Mouse (Mus musculus): ENCODE data around the gene Pkd1.

The Pkd1 gene

DNA sequence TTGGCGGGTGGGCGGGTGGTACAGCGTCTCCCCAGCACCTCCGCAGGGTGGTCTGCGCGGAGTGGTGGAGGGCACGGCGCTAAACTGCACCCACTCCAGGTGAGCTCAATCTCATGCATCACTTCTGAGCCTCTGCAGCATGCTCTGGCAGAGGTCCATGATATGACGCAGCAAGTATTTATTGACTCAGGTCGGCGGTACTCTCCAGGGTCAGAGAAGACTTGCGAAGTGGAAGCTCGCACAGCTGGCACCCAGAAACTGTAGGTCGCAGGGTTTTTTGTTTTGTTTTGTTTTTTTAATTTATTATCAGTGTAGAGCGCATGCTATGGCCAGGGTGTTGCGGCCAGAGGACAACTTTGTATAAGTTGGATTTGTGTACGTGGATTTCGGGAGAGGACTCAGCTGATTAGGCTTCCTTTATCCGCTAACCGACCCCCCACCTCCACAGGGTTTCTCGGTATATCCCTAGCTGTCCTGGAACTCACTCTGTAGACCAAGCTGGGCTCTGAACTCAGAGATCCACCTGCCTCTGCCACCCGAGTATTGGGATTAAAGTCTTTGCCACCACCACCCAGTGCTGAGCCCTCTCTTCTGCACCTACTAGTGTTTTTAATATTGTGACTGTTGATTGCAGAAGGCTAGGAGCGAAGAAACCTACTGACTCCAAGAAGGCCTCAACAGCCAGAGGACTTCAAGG lies 565 bp upstream of the Pkd1 start:
- no peak for TF ChIP-seq GATA4 (IDR thresholded peaks at IDR 0.05; ENCODE audit: insufficient replicate concordance, low read length)

DNA sequence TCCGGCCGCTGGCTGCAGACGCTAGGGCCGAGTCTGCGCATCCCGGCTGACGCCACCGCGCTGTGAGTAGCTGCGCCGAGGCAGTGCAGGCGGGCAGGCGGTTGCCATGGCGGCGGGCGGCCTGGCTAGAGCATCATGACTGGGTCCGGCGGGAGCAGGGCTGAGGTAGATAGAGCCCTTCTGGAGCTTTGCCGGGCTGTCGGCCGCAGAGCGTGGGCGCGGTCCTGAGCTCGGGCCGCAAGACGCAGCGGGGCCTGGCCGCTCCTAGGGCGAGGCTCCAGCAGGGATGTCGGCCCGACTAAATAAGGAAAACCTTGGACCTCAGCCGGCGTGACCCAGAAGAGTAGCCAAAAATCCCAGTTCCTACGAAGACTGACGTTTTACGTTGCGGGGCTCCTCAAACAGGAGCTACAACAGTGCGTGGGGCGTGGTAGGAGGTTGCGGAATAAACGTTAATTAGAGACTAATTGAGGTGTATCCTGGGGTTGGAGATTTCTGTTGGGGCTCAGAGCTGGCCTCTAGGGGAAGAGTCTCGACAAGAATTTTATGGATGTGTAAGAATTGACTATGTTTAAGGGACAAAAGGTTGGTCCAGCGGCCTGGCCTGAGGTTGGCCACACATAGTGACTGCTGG lies 899 bp downstream of the Pkd1 start:
- TF ChIP-seq GATA4 (IDR thresholded peaks at IDR 0.05; ENCODE audit: insufficient replicate concordance, low read length) = no peak

GRCm38 (mm10) chr17:24551050-24551444 lies 1.4 kb downstream of the Pkd1 start:
- TF ChIP-seq GATA4 (IDR thresholded peaks at IDR 0.05; ENCODE audit: insufficient replicate concordance, low read length) = no peak

- TF ChIP-seq GATA4 (IDR thresholded peaks at IDR 0.05; ENCODE audit: insufficient replicate concordance, low read length) = no peak
Measured at GRCm38 (mm10) chr17:24557091-24557490, 7.5 kb downstream of the Pkd1 start.

DNA sequence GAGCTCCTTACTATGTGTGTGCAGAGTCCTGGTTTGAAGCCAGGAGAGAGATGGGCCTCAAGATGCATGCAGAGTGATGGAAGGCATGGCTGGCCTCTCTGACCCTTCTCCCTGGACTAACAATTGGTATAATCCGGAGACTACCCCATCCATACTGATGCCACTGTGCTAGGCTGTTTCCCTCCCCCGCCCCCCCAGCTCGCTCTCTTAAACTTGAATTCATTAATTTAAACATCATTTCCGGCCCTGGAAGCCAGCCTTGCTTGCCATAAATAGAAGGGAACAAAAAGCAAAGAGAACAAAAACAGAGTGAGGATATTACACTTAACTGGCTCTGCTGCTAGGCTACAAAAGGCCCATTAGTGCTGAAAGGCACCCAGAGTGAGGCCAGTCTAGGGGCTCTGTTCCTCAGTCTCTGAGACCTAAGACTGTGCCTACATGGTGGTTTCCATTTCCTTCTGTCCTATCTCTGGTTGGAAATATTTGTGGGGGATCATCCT lies 9.0 kb downstream of the Pkd1 start:
- TF ChIP-seq GATA4 (IDR thresholded peaks at IDR 0.05; ENCODE audit: insufficient replicate concordance, low read length) = no peak

- TF ChIP-seq GATA4 (IDR thresholded peaks at IDR 0.05; ENCODE audit: insufficient replicate concordance, low read length) = no peak
Measured at GRCm38 (mm10) chr17:24559146-24559545, 9.5 kb downstream of the Pkd1 start.

DNA sequence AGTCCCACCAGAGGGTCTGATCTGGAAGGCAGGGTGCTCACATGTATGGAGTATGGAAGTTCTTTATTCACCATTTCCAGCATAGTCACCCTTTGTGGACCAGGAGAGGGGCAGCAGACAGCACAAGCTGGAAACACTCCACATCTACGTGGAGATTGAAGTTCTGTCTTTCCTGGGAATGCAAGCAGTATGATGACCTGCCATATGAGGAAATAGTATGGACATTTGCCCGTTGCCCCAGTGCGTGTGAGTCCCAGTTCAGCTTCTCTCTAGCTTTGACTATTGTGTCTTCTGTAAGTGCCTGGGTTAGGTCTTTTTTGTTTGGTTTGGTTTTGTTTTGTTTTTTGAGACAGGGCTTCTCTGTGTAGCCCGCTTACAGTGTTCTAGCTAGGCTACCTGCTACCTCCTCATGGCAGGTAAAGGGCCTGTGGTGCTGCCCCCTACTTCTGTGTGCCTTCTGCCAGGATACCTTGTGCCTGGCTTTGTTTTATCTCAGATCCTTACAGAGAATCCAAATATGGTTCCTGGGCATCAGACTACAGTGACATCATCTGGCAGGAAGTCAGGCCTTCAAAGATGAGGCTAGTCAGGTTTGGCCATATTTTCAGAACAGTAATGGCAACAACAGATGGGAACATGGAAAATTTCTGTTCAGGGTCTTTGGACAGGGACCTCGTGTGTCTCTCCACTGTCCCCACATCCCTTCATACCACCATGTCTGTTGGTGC lies 10.8 kb downstream of the Pkd1 start:
- TF ChIP-seq GATA4 (IDR thresholded peaks at IDR 0.05; ENCODE audit: insufficient replicate concordance, low read length) = no peak

GRCm38 (mm10) chr17:24561592-24561991 lies 12.0 kb downstream of the Pkd1 start:
- TF ChIP-seq GATA4 (IDR thresholded peaks at IDR 0.05; ENCODE audit: insufficient replicate concordance, low read length) = no peak

GRCm38 (mm10) chr17:24563638-24564037 lies 14.0 kb downstream of the Pkd1 start:
- TF ChIP-seq GATA4 (IDR thresholded peaks at IDR 0.05; ENCODE audit: insufficient replicate concordance, low read length) = no peak

GRCm38 (mm10) chr17:24564422-24564821 lies 14.8 kb downstream of the Pkd1 start:
- TF ChIP-seq GATA4 (IDR thresholded peaks at IDR 0.05; ENCODE audit: insufficient replicate concordance, low read length) = no peak

DNA sequence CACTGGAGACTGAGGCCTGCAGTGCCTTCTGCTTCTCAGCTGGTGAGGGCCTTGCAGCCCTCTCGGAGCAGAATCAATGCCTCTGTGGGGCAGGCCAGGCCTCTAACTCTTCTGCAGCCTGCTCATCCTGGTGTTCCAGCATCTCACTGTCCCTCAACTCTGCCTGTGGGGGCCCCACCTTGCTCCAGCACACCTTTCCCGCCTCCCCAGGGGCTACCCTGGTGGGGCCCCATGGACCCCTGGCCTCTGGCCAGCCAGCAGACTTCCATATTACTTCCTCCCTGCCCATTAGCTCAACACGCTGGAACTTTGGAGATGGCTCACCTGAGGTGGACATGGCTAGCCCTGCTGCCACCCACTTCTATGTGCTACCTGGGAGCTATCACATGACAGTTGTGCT lies 15.5 kb downstream of the Pkd1 start:
- no peak for TF ChIP-seq GATA4 (IDR thresholded peaks at IDR 0.05; ENCODE audit: insufficient replicate concordance, low read length)

- no peak for TF ChIP-seq GATA4 (IDR thresholded peaks at IDR 0.05; ENCODE audit: insufficient replicate concordance, low read length)
Measured at GRCm38 (mm10) chr17:24565792-24566191, 16.2 kb downstream of the Pkd1 start.

DNA sequence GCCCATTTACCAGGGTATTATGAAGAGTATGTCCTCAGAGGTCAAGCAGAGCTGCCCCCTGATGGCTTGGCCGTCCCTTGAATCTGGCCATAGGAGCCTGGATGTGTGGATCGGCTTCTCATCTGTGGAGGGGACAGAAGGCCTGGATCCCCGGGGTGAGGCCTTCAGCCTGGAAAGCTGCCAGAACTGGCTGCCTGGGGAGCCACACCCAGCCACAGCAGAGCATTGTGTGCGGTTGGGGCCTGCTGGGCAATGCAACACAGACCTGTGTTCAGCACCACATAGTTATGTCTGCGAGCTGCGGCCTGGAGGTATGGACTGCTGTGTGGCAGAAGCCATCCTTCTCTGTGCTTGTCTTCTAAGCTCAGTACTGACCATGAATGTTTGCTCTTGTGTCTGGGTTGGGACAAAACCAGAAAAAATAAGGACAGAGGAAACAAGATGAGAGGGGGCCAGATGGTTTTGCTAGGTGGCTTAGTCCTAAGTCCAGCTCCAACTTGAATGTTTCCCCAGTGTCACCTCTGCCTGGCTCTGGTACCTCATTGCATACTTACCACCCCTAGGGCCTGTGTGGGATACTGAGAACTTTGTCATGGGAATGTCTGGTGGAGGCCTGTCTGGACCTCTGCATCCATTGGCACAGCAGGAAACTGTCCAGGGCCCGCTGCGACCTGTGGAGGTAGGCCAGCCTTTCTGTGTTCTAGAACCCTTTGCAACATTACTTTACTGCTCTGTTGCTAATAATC lies 17.6 kb downstream of the Pkd1 start:
- no peak for TF ChIP-seq GATA4 (IDR thresholded peaks at IDR 0.05; ENCODE audit: insufficient replicate concordance, low read length)

- TF ChIP-seq GATA4 (IDR thresholded peaks at IDR 0.05; ENCODE audit: insufficient replicate concordance, low read length) = no peak
Measured at GRCm38 (mm10) chr17:24569837-24570236, 20.2 kb downstream of the Pkd1 start.

- no peak for TF ChIP-seq GATA4 (IDR thresholded peaks at IDR 0.05; ENCODE audit: insufficient replicate concordance, low read length)
Measured at GRCm38 (mm10) chr17:24572651-24573245, 23.1 kb downstream of the Pkd1 start.
